Mouse (Mus musculus) spleen, postnatal 36 days (tissue): ENCODE results near the gene Sdc1.

Source experiments
- DNase-seq, 2 experiments: peaks; one replicate each; pipeline ENCODE4 v3.0.0; 2022; ENCODE audit warnings: low spot score in 2 of 2, mixed read lengths in 1 of 2

Sdc1 gene

DNA sequence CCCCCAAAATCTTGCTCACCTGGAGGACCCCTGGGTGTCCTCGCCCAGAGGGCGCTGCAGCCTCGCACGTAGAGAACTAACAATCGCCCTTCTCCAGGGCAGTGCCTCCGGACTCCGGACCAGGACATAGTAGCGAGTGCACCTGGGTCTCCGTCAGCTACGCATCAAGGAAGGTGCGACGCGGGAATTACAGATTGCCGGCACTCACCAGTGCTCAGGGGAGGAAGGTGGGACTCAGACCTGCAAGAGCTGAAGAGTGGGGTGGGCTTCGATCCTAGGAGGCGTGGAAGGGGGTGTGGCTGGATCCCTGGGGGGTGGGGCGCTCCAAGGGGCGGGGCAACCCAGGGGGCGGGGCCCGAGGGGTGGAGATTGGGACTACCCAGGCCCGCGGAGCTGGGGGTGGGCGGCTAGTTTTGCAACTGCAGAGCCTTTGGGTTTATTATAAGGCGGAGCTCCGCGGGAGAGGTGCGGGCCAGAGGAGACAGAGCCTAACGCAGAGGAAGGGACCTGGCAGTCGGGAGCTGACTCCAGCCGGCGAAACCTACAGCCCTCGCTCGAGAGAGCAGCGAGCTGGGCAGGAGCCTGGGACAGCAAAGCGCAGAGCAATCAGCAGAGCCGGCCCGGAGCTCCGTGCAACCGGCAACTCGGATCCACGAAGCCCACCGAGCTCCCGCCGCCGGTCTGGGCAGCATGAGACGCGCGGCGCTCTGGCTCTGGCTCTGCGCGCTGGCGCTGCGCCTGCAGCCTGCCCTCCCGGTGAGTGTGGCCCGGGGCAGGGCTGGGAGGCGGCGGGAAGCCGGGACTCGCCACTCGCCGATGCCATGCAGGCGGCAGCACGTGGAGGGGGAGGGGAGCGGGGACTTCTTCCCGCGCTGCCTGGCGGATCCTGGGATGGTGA, at the start of gene Sdc1:
Gene Sdc1 (plus strand): TSS at position 378 of the 898 bp plus-strand sequence.
- peak; percentile 48 to 58 for DNase-seq

DNA sequence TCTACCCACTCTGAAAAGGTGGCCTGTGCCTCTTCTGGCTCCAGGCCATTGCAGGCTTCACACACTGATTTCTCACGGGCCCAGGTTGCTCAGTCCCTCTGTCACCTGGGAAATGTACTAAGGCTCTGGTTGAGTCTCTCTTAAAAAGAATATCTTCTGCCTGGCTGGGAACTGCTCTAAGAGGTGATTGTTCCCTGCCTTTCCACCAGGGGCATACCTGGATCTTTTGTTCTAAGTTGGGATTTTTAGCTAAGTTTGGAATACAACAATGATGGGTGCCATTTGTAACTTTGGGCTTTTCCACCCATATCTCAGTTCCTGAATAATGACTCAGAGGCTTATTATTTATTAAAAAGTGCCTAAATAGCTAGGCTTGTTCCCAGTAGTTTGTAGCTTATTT, 44.2 kb upstream of the Sdc1 start:
- no peak for DNase-seq

DNA sequence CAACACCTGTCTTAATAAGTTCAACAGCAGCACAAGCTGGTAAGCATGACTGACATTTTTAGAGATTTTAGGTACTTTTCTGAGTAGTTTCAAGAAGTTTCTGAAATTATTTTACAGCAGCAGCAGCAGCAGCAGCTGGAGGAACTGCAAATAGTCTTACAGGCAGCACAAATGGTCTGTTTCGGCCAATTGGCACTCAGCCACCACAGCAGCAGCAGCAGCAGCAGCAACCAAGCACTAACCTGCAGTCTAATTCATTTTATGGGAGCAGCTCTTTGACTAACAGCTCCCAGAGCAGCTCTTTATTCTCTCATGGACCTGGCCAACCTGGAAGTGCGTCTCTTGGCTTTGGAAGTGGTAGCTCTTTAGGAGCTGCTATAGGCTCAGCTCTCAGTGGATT, 42.4 kb upstream of the Sdc1 start:
- no peak for DNase-seq

DNA sequence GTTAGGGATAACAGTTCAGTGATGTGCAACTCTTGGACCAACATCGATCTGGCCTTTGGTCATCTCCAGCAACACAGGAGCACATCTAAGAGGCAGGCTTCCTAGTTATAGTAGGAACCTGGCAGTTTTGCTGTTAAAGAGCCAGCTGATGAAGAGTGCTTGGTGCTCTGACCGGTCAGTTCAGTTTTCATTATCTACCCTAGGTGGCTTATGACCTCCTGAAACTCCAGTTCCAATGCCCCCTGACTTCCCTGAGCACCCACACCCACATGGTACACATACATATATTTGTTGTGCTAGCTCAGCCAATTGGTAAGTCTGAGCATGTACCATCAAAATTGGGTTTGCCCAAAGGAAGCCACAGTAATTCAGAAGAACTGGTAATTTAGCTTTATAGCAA, 17.5 kb upstream of the Sdc1 start:
- no peak for DNase-seq

DNA sequence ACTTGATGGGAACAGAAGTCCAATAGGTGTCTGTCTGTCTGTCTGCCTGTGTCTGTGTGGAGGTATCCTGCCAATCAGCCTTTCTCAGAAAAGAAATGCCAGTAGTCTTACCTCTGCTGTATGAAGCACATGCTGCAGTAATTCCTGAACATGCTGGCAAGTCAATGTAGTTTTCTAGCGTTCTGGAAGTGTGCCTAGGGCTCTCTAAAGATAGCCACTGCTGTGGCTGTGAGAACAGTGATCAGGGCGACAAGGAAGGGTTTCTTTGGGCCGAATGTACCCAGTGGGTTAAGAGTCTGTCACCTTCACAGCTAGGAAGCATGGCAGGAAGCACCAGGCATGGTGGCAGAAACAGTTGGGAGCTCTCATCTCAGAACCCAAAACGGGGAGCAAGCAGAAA, 17.0 kb upstream of the Sdc1 start:
- no peak for DNase-seq

DNA sequence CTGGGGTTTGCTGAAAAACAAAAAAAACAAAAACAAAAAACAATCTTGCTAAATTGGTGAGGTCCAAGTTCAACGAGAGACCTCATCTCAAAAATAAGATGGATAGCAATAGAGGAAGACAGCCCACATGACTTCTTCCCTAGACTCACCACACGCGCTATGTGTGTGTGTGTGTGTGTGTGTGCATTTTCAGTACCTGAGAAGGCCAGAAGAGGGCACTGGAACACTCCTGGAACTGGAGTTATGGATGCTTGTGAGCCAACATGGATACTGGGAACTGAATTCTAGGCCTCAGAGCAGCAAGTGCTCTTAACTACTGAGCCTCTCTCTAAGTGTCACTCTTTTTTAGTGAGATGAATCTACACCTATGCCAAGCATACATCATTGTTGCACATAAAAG, 13.1 kb upstream of the Sdc1 start:
- no peak for DNase-seq

DNA sequence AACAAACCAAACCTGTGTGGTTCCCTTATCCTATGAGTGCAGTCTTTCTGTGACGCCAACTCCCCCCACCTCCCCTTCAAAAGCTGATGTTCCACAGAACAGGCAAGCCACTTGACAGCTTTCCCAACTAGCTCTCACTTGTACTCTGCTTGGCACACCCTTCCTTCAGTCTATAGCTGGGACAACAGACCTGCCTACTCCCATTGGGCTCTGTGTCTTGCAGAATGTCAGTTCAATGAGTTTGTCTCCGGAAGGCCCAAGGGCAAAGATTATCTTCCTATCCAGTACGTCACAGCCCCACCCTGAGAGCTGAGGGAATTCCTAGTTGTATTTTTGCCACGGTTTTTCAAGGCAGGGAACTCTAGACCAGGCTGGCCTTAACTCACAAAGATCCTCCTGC, 12.0 kb upstream of the Sdc1 start:
- no peak for DNase-seq

DNA sequence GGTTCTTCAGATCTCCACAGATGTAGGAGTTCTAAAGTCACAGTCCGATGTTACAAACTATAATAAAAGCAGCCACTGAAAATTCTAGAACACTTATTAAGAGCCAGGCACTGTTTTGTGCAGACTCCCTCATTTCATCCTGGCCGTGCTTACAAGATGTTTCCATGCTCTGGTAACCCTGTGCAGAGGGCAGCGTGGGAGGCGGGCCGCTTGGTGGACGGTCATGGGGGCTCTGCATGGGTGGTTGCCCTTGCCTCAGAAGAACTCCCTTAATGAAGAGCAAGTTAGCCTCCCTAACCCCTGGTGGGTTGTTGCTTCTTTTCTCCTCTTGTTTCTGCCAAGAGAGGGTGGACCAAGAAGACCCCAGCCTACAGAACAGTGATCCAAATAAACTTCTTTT, 11.3 kb upstream of the Sdc1 start:
- no peak for DNase-seq

DNA sequence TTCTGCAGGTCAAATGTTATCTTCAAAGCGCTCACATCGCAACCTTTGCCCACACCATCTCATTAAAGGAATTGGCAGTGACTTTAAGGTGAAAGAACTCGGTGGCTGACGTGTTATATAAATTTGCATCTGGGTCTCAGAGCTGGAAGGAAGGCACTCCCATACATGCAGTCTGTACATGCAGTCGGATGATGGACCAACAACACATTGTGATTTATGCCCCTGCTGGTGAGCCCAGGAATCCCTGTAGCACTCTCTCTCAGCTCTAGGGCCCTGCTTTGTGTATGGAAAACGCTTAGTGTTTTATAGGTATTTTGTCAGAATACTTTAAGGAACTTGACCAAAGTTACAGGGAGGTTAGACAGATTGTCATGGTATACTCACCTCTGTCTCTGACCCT, 10.6 kb upstream of the Sdc1 start:
- no peak for DNase-seq

DNA sequence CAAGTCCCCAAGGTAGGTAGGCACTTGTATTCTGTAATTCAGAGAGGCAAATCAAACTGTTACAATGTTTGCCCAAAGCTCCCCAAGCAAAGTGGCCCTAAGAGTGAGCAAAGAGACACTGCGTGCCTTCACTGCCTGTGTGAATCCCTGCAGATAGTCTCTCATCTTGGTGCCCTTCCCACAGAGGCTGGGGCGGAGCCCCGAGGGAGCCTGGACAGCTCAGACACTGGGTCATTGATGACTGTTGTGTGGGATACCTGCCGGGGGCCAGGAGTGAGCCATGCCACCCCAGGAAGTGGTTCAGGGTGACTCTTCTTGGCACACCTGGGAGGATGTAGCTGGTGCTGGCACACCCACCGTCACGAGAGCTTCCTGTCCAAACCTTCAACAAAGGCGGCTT, 10.1 kb upstream of the Sdc1 start:
- DNase-seq, result no peak

DNA sequence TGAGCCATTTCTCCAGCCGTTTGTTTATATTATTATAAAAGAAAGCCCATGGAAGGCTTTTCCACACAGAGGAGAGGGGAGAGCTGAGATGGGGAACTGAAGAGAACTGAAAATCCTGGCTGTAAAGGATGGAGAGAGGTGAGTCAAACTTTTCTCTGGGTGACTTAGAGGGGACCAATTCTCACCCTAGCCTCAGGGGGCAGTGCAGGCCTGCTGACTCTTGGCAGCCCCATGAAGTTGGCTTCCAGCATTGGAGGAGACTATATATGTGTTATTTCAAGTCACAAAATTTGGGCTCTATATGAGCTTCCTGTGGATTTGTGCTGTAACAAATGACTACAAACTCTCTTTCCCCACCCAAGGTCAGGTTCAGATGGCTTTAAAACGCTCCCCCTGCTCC, 8.5 kb upstream of the Sdc1 start:
- DNase-seq, result no peak

DNA sequence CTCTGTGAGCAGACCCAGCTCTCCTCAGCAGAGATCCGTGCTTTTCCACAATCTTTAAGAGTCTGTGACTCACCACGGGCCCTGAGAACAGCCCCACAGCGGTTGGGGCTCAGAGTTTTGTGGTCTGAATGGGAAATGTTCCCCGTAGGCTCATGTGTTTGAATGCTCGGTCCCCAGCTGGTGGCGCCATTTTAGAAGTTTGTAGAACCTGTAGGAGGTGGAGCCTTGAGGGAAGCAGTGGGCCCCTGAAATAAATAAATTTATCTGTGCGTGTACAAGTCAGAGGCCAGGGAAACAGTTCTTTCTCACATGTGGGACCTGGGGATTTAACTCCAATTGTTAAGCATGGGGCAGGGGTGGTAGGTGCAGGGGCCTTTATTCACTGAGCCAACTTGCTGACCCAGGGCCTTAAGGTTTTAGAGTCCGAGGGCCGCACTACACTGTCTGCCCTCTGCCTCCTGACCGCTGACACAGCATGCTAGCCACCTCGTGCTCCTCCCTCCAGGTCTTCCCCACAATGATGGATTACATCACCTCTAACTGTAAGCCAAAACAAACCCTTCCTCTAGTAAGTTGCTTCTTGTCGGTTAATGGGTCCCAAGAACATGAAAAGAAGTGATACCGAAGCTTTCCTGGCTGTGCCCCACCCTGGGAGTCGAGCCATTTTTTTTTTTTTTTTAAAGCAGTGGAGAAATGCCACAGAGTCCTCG, 6.7 kb upstream of the Sdc1 start:
- DNase-seq, result no peak

DNA sequence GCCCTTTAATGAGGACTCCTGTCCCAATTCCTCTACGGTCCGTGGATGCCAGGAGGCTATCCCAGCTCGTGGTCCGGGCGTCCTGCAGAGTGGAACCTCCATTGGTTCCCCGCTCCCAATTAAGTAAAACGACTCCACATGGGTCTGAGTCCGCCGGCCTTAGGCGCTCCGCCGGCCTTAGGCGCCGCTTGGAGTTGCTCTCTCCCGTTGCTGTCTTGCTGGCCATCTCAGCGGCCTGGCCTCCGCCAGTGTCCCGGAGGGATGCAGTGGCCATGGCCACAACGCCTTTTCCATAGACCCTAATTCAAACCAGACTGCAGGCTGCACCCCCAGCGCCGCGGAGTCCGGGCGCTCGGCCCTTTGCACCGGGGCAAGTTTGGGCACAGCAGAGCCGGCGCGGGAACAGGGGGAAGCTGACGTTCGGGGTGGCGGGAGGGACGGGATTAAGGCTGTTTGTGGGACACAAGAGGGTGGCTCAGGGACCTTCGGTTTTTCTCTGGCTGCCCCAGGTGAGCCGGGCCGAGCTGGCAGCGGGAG, 789 bp downstream of the Sdc1 start:
- DNase-seq, result no peak

DNA sequence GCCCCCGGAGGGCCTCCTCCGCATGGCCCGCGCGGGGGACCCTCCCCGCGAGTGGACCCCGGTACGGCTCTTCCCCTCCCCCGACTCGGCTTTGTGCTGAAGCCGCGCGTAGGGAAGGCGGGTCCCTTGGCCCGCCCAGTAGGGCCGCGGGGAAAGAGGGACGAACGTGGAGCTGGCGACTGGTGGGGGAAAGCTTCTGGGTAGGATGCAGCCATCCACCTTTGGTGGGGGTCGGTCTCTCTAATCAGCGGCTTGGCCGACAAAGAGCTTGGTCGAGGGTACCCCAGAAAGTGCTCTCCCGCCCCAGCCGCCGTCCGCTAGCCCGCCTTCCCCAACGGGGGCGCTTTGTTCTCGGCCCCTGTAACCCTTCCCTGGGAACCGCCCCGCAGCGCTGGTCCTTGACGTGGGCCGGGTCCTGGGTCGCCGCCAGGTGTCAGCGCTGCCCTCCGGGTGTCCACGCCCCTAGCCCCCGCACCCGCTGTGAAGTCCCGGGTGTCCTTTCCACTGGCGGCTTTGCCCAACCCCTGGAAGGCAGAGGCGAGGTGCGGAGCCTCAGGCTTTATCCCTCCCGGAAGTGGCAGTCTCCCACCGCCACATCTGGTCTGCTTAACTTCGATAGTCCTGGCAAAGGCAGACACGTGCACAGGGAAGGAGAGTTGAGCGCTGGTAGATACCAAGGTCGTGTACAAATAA, 1.5 kb downstream of the Sdc1 start:
- peak; percentile 39 to 44 for DNase-seq

DNA sequence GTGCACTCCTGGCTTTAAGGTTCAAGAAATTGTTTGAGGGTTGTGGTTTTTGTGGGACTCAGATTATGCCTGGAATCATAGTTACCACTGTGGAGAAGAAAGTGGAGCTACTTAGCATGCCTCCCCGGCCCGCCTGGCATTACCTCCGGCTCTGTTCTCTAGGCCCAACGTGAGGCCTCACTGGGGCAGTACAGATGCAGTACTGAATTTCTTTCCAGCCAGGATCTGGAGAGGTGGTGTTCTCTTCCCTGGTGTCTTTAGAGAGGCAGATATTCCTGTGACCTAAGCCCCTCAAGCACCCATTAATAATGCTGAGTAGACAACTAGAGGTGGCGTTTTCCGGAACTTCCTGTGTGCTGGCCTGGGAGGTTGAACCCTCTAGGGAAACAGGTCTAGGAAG, 2.2 kb downstream of the Sdc1 start:
- no peak for DNase-seq

DNA sequence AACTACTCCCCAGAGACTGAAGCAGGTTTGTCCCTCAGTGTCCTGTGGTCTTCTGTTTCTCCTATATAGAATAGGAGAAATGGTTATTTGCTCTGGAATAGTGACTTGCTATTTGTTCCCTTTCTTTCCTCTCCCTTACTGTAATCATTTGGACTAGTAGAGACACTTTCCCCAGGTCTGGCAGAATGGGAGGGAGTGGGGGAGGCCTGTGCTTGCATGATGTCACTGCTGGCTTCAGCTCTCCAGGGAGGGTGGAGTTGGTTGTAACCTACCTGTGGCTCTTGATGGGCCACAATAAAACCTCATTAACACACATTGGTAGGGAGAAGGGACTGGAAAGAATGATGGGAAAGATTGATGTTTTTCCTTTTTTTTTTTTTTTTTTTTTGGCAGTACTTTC, 3.1 kb downstream of the Sdc1 start:
- no peak for DNase-seq

DNA sequence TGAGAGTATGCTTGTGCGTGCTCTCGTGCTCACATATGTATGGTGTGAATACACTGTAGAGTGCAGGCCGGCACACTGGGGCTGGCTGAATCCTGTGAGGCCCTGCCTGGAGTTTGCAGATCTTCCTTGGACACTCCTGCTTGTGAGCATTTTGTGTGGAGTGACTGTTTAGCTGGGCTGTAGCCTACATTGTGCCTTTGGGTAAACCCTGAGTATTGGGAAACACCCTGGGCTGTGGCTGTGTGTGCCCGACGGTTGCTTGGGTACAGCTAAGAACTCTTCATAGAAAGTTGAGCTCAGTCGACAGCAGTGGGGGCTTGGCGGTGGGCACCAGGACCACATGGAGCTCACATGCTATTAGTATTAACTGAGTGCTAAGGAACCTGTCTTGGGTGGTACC, 5.1 kb downstream of the Sdc1 start:
- DNase-seq, result no peak

DNA sequence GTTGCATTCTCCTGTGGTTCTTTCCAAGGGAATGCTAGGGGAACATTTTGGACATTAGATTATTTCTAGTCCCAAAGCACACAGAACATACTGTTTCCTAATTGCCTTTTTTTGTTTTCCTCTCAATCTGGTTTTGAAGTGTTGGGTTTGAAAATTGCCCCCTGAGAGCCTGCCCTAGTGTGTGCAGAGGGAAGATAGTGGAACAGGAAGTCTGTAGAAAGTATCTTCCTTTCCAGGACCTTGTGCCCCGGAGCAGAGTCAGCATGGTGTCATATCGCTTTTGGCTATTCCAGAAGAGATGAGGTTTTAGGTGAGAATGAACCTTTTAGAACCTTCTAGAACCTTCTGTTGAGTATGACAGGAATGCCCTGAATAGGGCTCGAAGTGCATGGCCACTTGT, 5.6 kb downstream of the Sdc1 start:
- DNase-seq, result no peak

DNA sequence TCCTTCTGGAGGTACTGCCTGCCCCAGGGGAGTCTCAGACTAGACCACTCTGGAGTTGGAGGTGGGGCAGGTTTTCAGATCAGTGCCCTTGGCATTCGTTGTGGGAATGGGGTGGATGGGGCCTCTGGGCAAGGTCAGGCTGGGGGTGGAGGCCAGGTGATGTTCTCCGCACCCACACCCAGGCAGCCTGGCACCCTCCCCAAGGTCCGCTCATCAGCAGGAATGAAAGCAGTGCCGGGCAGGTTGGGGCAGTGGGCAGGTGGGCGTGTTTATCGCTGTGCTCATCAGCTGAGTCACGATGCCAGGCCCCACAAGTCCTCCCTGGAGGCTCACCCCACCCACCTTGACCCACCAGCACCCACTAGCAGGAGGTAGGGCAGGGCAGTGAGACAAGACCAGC, 7.0 kb downstream of the Sdc1 start:
- DNase-seq, result no peak

DNA sequence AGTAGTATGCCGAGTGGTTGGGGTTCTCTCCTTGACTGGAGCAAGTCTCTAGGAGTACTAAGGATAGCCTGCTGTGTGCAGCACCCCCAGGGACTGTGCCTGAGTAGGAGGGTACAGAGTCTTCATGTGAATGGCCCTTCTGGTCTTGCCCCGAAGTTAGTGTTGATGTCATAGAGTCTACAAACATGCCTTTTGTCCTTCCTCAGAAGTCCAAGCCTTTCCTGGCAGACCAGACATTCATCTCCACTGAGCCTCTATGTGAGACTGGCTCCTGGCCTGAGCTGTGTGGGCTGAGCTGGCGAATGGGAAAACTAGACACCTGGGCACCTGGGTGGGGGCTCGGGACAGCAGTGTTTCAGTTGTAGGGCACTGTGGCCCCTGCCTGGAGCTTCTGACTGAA, 8.7 kb downstream of the Sdc1 start:
- no peak for DNase-seq

DNA sequence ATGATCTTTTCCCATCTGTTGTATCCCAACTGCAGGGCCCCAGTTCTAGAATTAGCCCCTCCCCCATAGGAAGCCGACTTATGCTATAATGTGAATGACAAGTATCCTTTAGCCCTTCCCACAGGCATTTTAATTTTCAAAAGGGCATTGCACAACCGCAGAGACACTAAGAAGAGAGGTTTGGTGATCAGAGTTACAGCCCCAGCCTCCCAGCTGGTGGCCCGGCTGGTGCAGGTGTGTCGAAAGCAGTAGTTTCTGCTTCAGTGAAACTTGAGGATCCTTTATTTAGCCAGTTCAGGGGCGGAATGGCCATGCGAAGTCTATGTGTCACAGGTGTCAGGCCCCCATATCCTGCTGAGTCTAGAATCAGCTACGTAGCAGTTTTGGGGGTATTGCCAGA, 10.0 kb downstream of the Sdc1 start:
- DNase-seq, result no peak

DNA sequence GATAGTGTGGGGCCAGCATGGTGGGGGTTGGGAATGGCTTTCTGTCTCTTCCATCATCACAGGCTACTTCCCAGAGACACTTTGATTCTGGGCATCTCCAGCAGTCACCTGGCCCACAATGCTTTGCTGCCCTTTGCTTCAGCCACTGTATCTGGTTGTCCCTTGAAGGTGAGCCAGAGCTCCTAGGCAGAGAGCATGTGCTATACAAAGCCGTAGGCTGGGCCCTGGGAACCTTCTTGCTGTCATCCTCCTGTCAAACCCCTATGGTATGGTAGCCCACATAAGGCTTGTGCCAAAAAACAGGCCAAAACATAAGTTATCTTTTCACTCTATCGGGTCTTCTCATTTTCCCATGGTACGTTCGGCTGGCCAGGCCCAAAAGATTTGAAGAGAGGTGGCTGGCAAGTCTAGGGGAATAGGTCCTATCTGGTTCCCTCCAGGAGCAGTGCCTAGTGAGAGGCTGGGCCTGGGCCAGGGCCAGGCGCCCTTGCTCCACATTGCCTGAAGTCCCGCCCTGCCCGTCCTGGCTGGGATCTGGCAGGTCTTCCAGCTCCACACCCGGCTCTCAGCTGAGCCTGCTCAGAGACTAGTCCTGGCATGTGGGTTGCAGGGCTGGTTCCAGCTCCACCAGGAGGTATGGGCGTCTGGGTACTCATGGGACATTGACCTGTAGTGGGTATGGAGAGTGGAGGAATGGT, 10.7 kb downstream of the Sdc1 start:
- DNase-seq, result no peak
